Mouse (Mus musculus) G1E (cell line): Measurements from ENCODE around the gene St5.

ENCODE experiments used
- CTCF ChIP-seq: IDR thresholded peaks from 2 replicates; pipeline ENCODE4 v1.5.1; 2012; ENCODE audit warnings: low read depth, low read length, inconsistent platforms, mixed read lengths
- GATA1 ChIP-seq: IDR thresholded peaks from 2 replicates; pipeline ENCODE4 v1.6.1; 2012; ENCODE audit warnings: borderline replicate concordance, low read length, inconsistent platforms, mixed read lengths
- POLR2AphosphoS5 ChIP-seq: IDR thresholded peaks from 2 replicates; pipeline ENCODE4 v1.6.1; 2012; ENCODE audit warnings: low read depth, low read length, inconsistent platforms; ENCODE audit not compliant: insufficient replicate concordance
- TAL1 ChIP-seq: conservative IDR thresholded peaks from 2 replicates; pipeline ENCODE4 v1.6.1; 2012; ENCODE audit warnings: low read depth, low read length, inconsistent platforms, mixed read lengths

- TF ChIP-seq POLR2AphosphoS5 (no peak), TAL1 (no peak), CTCF (no peak), GATA1 (no peak)
These were observed 60.0 kb downstream of the St5 start for GRCm38 (mm10) chr7:109643305-109643994.
